Mouse (Mus musculus): Measurements from ENCODE around the gene Rfc2. TPM values are rescaled to one million over a fixed set of nuclear protein-coding genes. Genes with fewer than 3 reads are reported as not detected.

Rfc2 gene
- total and polyA plus RNA-seq, 3 experiments, result 304 to 424 TPM; not detected in 1

GRCm38 (mm10) chr5:134549640-134550168 lies 31.5 kb upstream of the Rfc2 start:
- Histone ChIP-seq H3K4me1 (ENCODE audit: control insufficient read depth in 1 of 2, insufficient read depth in 2 of 2, low read length in 2 of 2) (peaks cover 0 to 10% of the 10 kb centered on the region in 2 experiments; a peak in 3 of 4 replicates), H3K79me2 (ENCODE audit: control insufficient read depth, insufficient read depth, low read length, poor library complexity) (peaks cover 1% of the 10 kb centered on the region; the same call in 1 of the 2 replicates), H3K4me3 (ENCODE audit: control insufficient read depth in 1 of 2, insufficient read depth in 1 of 2, low read depth in 2 of 2, low read length in 2 of 2) (no peak overlapping the region), H3K9me3 (replicated peaks; ENCODE audit: insufficient read depth, low read length) (no peaks in the 10 kb centered on the region), H3K27me3 (ENCODE audit: control insufficient read depth in 1 of 2, insufficient read depth in 2 of 2, low read length in 2 of 2) (no peaks in the 10 kb centered on the region), H3K9ac (ENCODE audit: control insufficient read depth, low read depth, low read length, poor library complexity, severe bottlenecking) (no peak overlapping the region), H3K27ac (ENCODE audit: control insufficient read depth, low read depth, low read length) (no peak overlapping the region), H3K36me3 (ENCODE audit: control insufficient read depth in 1 of 2, insufficient read depth in 2 of 2, low read length in 2 of 2) (peaks cover 0 to 4% of the 10 kb centered on the region in 2 experiments; a peak in 1 of 4 replicates)
- no peak for DNase-seq (ENCODE audit: low read depth, low spot score)
- TF ChIP-seq POLR2A (IDR thresholded peaks at IDR 0.05; ENCODE audit: control insufficient read depth in 1 of 2, insufficient read depth in 1 of 2, low read depth in 1 of 2, low read length in 2 of 2, poor library complexity in 1 of 2), result no peak
- peak; percentile 71 for TF ChIP-seq ZNF384 (IDR thresholded peaks at IDR 0.05; ENCODE audit: low read depth, low read length)

- no peak overlapping the region; a peak in 1 of 4 replicates for H3K4me3 ChIP-seq (ENCODE audit: control insufficient read depth in 1 of 2, insufficient read depth in 1 of 2, low read depth in 2 of 2, low read length in 2 of 2)
- H3K9me3 ChIP-seq (replicated peaks; ENCODE audit: insufficient read depth, low read length), result no peaks in the 10 kb centered on the region
- H3K4me1 ChIP-seq (ENCODE audit: control insufficient read depth in 1 of 2, insufficient read depth in 2 of 2, low read length in 2 of 2), result peaks cover 0 to 10% of the 10 kb centered on the region in 2 experiments; a peak in 3 of 4 replicates
- H3K36me3 ChIP-seq (ENCODE audit: control insufficient read depth in 1 of 2, insufficient read depth in 2 of 2, low read length in 2 of 2), result peaks cover 0 to 4% of the 10 kb centered on the region in 2 experiments; a peak in 1 of 4 replicates
- H3K79me2 ChIP-seq (ENCODE audit: control insufficient read depth, insufficient read depth, low read length, poor library complexity), result peaks cover 1% of the 10 kb centered on the region; the same call in 1 of the 2 replicates
- TF ChIP-seq USF1 (IDR thresholded peaks at IDR 0.05; ENCODE audit: low read depth, low read length) (peak; percentile 16; the same call in 1 of the 2 replicates), E2F4 (IDR thresholded peaks at IDR 0.05; ENCODE audit: borderline replicate concordance, low read depth, low read length) (no peak), MYB (IDR thresholded peaks at IDR 0.05; ENCODE audit: low read depth, low read length) (no peak)
- no peaks in the 10 kb centered on the region for H3K27me3 ChIP-seq (ENCODE audit: control insufficient read depth in 1 of 2, insufficient read depth in 2 of 2, low read length in 2 of 2)
- H3K27ac ChIP-seq (ENCODE audit: control insufficient read depth, low read depth, low read length), result no peak overlapping the region
- peak overlapping the region; percentile 81 for H3K9ac ChIP-seq (ENCODE audit: control insufficient read depth, low read depth, low read length, poor library complexity, severe bottlenecking)
- DNase-seq (ENCODE audit: low read depth, low spot score), result no peak
Measured at GRCm38 (mm10) chr5:134550836-134551232, 30.3 kb upstream of the Rfc2 start.

GRCm38 (mm10) chr5:134551233-134552109 lies 29.7 kb upstream of the Rfc2 start:
- H3K27me3 ChIP-seq (ENCODE audit: control insufficient read depth in 1 of 2, insufficient read depth in 2 of 2, low read length in 2 of 2), result no peaks in the 10 kb centered on the region
- peak; percentile 41 for DNase-seq (ENCODE audit: low read depth, low spot score)
- TF ChIP-seq POLR2AphosphoS2 (IDR thresholded peaks at IDR 0.05; ENCODE audit: low read length), result no peak
- no peak for TF ChIP-seq TBP (IDR thresholded peaks at IDR 0.05; ENCODE audit: low read depth, low read length)
- no peak for TF ChIP-seq USF1 (IDR thresholded peaks at IDR 0.05; ENCODE audit: low read depth, low read length)
- no peak for TF ChIP-seq MEF2A (IDR thresholded peaks at IDR 0.05; ENCODE audit: extremely low read depth, insufficient replicate concordance, low read depth, low read length, poor library complexity, severe bottlenecking)
- no peak for TF ChIP-seq JUND (IDR thresholded peaks at IDR 0.05; ENCODE audit: low read depth, low read length)
- TF ChIP-seq EP300 (IDR thresholded peaks at IDR 0.05; ENCODE audit: low read depth in 1 of 2, low read length in 2 of 2), result no peak
- no peak for TF ChIP-seq ELF1 (IDR thresholded peaks at IDR 0.05; ENCODE audit: low read depth, low read length)
- TF ChIP-seq TAL1 (IDR thresholded peaks at IDR 0.05; ENCODE audit: low read length), result no peak
- TF ChIP-seq E2F4 (IDR thresholded peaks at IDR 0.05; ENCODE audit: borderline replicate concordance, low read depth, low read length), result no peak
- TF ChIP-seq MAX (IDR thresholded peaks at IDR 0.05; ENCODE audit: low read length), result no peak
- no peak for TF ChIP-seq TCF12 (IDR thresholded peaks at IDR 0.05; ENCODE audit: low read depth, low read length)
- no peak for TF ChIP-seq MYC (IDR thresholded peaks at IDR 0.05; ENCODE audit: low read depth, low read length)
- TF ChIP-seq POLR2AphosphoS5 (IDR thresholded peaks at IDR 0.05; ENCODE audit: borderline replicate concordance, low read depth, low read length), result no peak
- no peak for TF ChIP-seq ZKSCAN1 (IDR thresholded peaks at IDR 0.05; ENCODE audit: low read depth, low read length)
- no peak for TF ChIP-seq CTCF (IDR thresholded peaks at IDR 0.05 in 2 of 3, conservative IDR thresholded peaks at IDR 0.05 in 1 of 3; ENCODE audit: control insufficient read depth in 1 of 3, insufficient read depth in 1 of 3, low read depth in 2 of 3, low read length in 3 of 3, poor library complexity in 1 of 3, severe bottlenecking in 1 of 3)
- H3K4me1 ChIP-seq (ENCODE audit: control insufficient read depth in 1 of 2, insufficient read depth in 2 of 2, low read length in 2 of 2), result peaks cover 0 to 10% of the 10 kb centered on the region in 2 experiments; a peak in 3 of 4 replicates
- H3K36me3 ChIP-seq (ENCODE audit: control insufficient read depth in 1 of 2, insufficient read depth in 2 of 2, low read length in 2 of 2), result peaks cover 0 to 4% of the 10 kb centered on the region in 2 experiments; a peak in 1 of 4 replicates
- peaks cover 1% of the 10 kb centered on the region; the same call in 1 of the 2 replicates for H3K79me2 ChIP-seq (ENCODE audit: control insufficient read depth, insufficient read depth, low read length, poor library complexity)
- H3K9ac ChIP-seq (ENCODE audit: control insufficient read depth, low read depth, low read length, poor library complexity, severe bottlenecking), result peak overlapping the region; percentile 81
- peak overlapping the region; percentile 75 to 99 for H3K4me3 ChIP-seq (ENCODE audit: control insufficient read depth in 1 of 2, insufficient read depth in 1 of 2, low read depth in 2 of 2, low read length in 2 of 2)
- H3K27ac ChIP-seq (ENCODE audit: control insufficient read depth, low read depth, low read length), result peak overlapping the region; percentile 19; the same call in 1 of the 2 replicates
- no peaks in the 10 kb centered on the region for H3K9me3 ChIP-seq (replicated peaks; ENCODE audit: insufficient read depth, low read length)

Data from MEL (cell line).